ENCODE assay signal across 21 mouse cellular contexts in genomic region chr8:47052643-47053042, GRCm38 (mm10).
"Had no signal": no experiment of that assay in that cellular context is flagged by ENCODE, and none has a peak within 500 bp of the region (broad histone marks: within the 10 kb centered on the region; RNA-seq: fewer than 3 reads in every experiment).

No protein-coding gene starts in this region.

- H3K4me3 ChIP-seq: kidney, embryonic 15.5 days; left cerebral cortex, adult 2 months; liver, embryonic 13.5 days; midbrain, embryonic 12.5 days; midbrain, embryonic 15.5 days; myocyte; neural tube, embryonic 13.5 days; stomach, embryonic 15.5 days had no signal

- H3K36me3 ChIP-seq: kidney, embryonic 15.5 days; liver, embryonic 13.5 days; midbrain, embryonic 12.5 days; midbrain, embryonic 15.5 days; neural tube, embryonic 13.5 days; stomach, embryonic 15.5 days had no signal

- H3K4me1 ChIP-seq: liver, embryonic 13.5 days; midbrain, embryonic 12.5 days; midbrain, embryonic 15.5 days; neural tube, embryonic 13.5 days; stomach, embryonic 15.5 days had no signal

- H3K9me3 ChIP-seq: kidney, embryonic 15.5 days; liver, embryonic 13.5 days; midbrain, embryonic 12.5 days; midbrain, embryonic 15.5 days; neural tube, embryonic 13.5 days; stomach, embryonic 15.5 days had no signal

- H3K9ac ChIP-seq: kidney, embryonic 15.5 days; liver, embryonic 13.5 days; midbrain, embryonic 12.5 days; midbrain, embryonic 15.5 days; neural tube, embryonic 13.5 days; stomach, embryonic 15.5 days had no signal

- H3K4me2 ChIP-seq: kidney, embryonic 15.5 days; liver, embryonic 13.5 days; midbrain, embryonic 12.5 days; midbrain, embryonic 15.5 days; neural tube, embryonic 13.5 days; stomach, embryonic 15.5 days had no signal

- DNase-seq: kidney, adult 11 months; kidney, adult 8-10 months; kidney, postnatal 10 days; kidney, postnatal 36 days; layer of hippocampus, postnatal 36 days; liver, embryonic 13.5 days; lung, postnatal 4 days; retina, postnatal 1 day; right cerebral cortex, postnatal 25 days; spleen, adult 18-20 months; thymus, adult 2 months; thymus, postnatal 14 days; thymus, postnatal 4 days had no signal

- ATAC-seq: lung, postnatal 0 days; midbrain, embryonic 15.5 days had no signal

- H3K27me3 ChIP-seq: kidney, embryonic 15.5 days; liver, embryonic 13.5 days; midbrain, embryonic 12.5 days; midbrain, embryonic 15.5 days; neural tube, embryonic 13.5 days; stomach, embryonic 15.5 days had no signal

- H3K27ac ChIP-seq: kidney, embryonic 15.5 days; left cerebral cortex, adult 2 months; liver, embryonic 13.5 days; midbrain, embryonic 12.5 days; midbrain, embryonic 15.5 days; neural tube, embryonic 13.5 days; stomach, embryonic 15.5 days had no signal
